Mouse (Mus musculus) ES-E14 (cell line): ENCODE data around the gene Olfr810.

Experiments
- MAFK ChIP-seq: IDR thresholded peaks from 2 replicates; pipeline ENCODE4 v1.6.1; 2014; ENCODE audit warnings: mild to moderate bottlenecking, low read depth, low read length, inconsistent platforms; ENCODE audit not compliant: insufficient read depth
- ZC3H11A ChIP-seq: IDR thresholded peaks from 2 replicates; pipeline ENCODE4 v1.6.1; 2012; ENCODE audit warnings: low read depth, mild to moderate bottlenecking, inconsistent platforms, low read length, borderline replicate concordance
- ZNF384 ChIP-seq: IDR thresholded peaks from 2 replicates; pipeline ENCODE4 v1.6.1; 2012; ENCODE audit warnings: low read depth, low read length, inconsistent platforms

GRCm38 (mm10) chr10:129757693-129758092, 37.0 kb downstream of the Olfr810 start, which contains the start of gene Olfr807:
- TF ChIP-seq MAFK (no peak), ZNF384 (no peak), ZC3H11A (no peak)
